Mouse (Mus musculus) limb, embryonic 14.5 days (tissue): ENCODE measurements around the gene Rab11fip4. TPM values are rescaled to one million over a fixed set of nuclear protein-coding genes. Genes with fewer than 3 reads are reported as not detected.

Experiments used
- ATAC-seq: fragments of 200-750 bp; cut with Nextera tagmentation; 2 replicates; pipeline ENCODE4 v1.8.0; 2017; ENCODE audit warnings: low read depth, moderate number of reproducible peaks, moderate TSS enrichment; ENCODE audit not compliant: low FRiP score
- DNase-seq: peaks from one replicate; pipeline ENCODE4 v3.0.0-alpha.2; 2015; ENCODE audit warnings: low spot score
- H3K27ac ChIP-seq: fragments of 300-500 bp; sonication (generic); replicated peaks from 2 replicates; pipeline ENCODE4 v1.5.1; 2014; ENCODE audit warnings: low read depth, mild to moderate bottlenecking, low read length, moderate library complexity, mixed read lengths
- H3K27me3 ChIP-seq: fragments of 300-500 bp; sonication (generic); 2 replicates; pipeline ENCODE4 v1.6.1; 2014; ENCODE audit warnings: low read length, mixed read lengths; ENCODE audit not compliant: control insufficient read depth, insufficient read depth
- H3K36me3 ChIP-seq: fragments of 300-500 bp; sonication (generic); 2 replicates; pipeline ENCODE4 v1.6.1; 2014; ENCODE audit warnings: mild to moderate bottlenecking, low read length, moderate library complexity, mixed read lengths; ENCODE audit not compliant: control insufficient read depth, insufficient read depth
- H3K4me1 ChIP-seq: fragments of 300-500 bp; sonication (generic); 2 replicates; pipeline ENCODE4 v1.6.1; 2014; ENCODE audit warnings: antibody characterized with exemption, low read length, mixed read lengths; ENCODE audit not compliant: control insufficient read depth, insufficient read depth
- H3K4me2 ChIP-seq: fragments of 300-500 bp; sonication (generic); replicated peaks from 2 replicates; pipeline ENCODE4 v1.6.1; 2014; ENCODE audit warnings: low read depth, mild to moderate bottlenecking, low read length, moderate library complexity; ENCODE audit not compliant: severe bottlenecking
- H3K4me3 ChIP-seq: fragments of 300-500 bp; sonication (generic); replicated peaks from 2 replicates; pipeline ENCODE4 v1.5.1; 2014; ENCODE audit warnings: low read length
- H3K9ac ChIP-seq: fragments of 300-500 bp; sonication (generic); 2 replicates; pipeline ENCODE4 v1.6.1; 2014; ENCODE audit warnings: mild to moderate bottlenecking, low read depth, low read length, moderate library complexity; ENCODE audit not compliant: severe bottlenecking
- H3K9me3 ChIP-seq: fragments of 300-500 bp; sonication (generic); 2 replicates; pipeline ENCODE4 v1.6.1; 2016; ENCODE audit warnings: low read length; ENCODE audit not compliant: control insufficient read depth
- POLR2A ChIP-seq: fragments of 200-500 bp; IDR thresholded peaks from 2 replicates; pipeline ENCODE4 v1.8.0; 2012; ENCODE audit warnings: inconsistent platforms, mild to moderate bottlenecking, moderate library complexity, borderline replicate concordance; ENCODE audit not compliant: insufficient read depth, insufficient read length; ENCODE audit errors: extremely low read depth
- WGBS: fragments of 180-500 bp; shearing (Covaris S2); extraction: QIAGEN DNeasy Blood & Tissue Kit; methylation state at CpG from one replicate; pipeline ENCODE4 v1.1.7; 2014; 5-methylcytosine and 5-hydroxymethylcytosine counted together
- polyA plus RNA-seq, 2 experiments: library from polyadenylated mRNA; depleted of rRNA in 1 of 2; stranded (reverse) in 1 of 2; unstranded in 1 of 2; fragments of >200 nt; fragmentation: Nextera tagmentation in 1 of 2; extraction: Ambion mirVana in 1 of 2; gene quantifications; 2 replicates each; pipeline versions ENCODE4 v1.2.1 to v1.2.3; 2012 to 2014

Gene Rab11fip4
- polyA plus RNA-seq, 2 experiments = 7.4 to 16.4 TPM

GRCm38 (mm10) chr11:79703452-79703851 is 112.4 kb downstream of the Rab11fip4 start:
- ATAC-seq (no peak; the same call in 1 of the 2 replicates), DNase-seq (peak; percentile 72)
- H3K27ac ChIP-seq = peak overlapping the region; percentile 96
- H3K9me3 ChIP-seq = no peaks in the 10 kb centered on the region
- peaks cover 13% of the 10 kb centered on the region for H3K36me3 ChIP-seq
- peak overlapping the region; percentile 87 for H3K9ac ChIP-seq
- peak overlapping the region; percentile 63 for H3K4me2 ChIP-seq
- H3K4me3 ChIP-seq = peak overlapping the region; percentile 73
- no peaks in the 10 kb centered on the region for H3K27me3 ChIP-seq
- TF ChIP-seq POLR2A = no peak
- 5% methylated on average over 5 of the region's 5 CpGs for WGBS
- peaks cover 18% of the 10 kb centered on the region for H3K4me1 ChIP-seq

GRCm38 (mm10) chr11:79703885-79704291 is 112.9 kb downstream of the Rab11fip4 start:
- H3K36me3 ChIP-seq = peaks cover 13% of the 10 kb centered on the region
- peak overlapping the region; percentile 63 for H3K4me2 ChIP-seq
- peak; percentile 58 for ATAC-seq
- H3K27ac ChIP-seq = peak overlapping the region; percentile 96
- no peak for TF ChIP-seq POLR2A
- DNase-seq = peak; percentile 57
- H3K9me3 ChIP-seq = no peaks in the 10 kb centered on the region
- WGBS = under 1% methylated on average over 26 of the region's 27 CpGs
- peak overlapping the region; percentile 73 for H3K4me3 ChIP-seq
- H3K9ac ChIP-seq = peak overlapping the region; percentile 87
- no peaks in the 10 kb centered on the region for H3K27me3 ChIP-seq
- H3K4me1 ChIP-seq = peaks cover 18% of the 10 kb centered on the region

- Histone ChIP-seq H3K27ac (peak overlapping the region; percentile 96), H3K36me3 (peaks cover 13% of the 10 kb centered on the region), H3K9ac (peak overlapping the region; percentile 87), H3K27me3 (peaks cover 3% of the 10 kb centered on the region; the same call in 1 of the 2 replicates), H3K4me3 (peak overlapping the region; percentile 73), H3K4me1 (peaks cover 18% of the 10 kb centered on the region), H3K9me3 (no peaks in the 10 kb centered on the region), H3K4me2 (peak overlapping the region; percentile 63)
- DNase-seq = peak; percentile 90
- peak; percentile 94 for ATAC-seq
- 0 out of 2 replicates have a peak, but pooled peaks have one; percentile 43 for TF ChIP-seq POLR2A
- WGBS = under 1% methylated on average over 60 of the region's 61 CpGs
Measured at GRCm38 (mm10) chr11:79704318-79705150, 113.5 kb downstream of the Rab11fip4 start.

GRCm38 (mm10) chr11:79707084-79707483 is 116.1 kb downstream of the Rab11fip4 start:
- no peak overlapping the region for H3K9ac ChIP-seq
- H3K27me3 ChIP-seq = peaks cover 15% of the 10 kb centered on the region
- no peaks in the 10 kb centered on the region for H3K36me3 ChIP-seq
- TF ChIP-seq POLR2A = no peak
- H3K9me3 ChIP-seq = no peaks in the 10 kb centered on the region
- H3K4me2 ChIP-seq = no peak overlapping the region
- peaks cover 19% of the 10 kb centered on the region for H3K4me1 ChIP-seq
- no peak for ATAC-seq
- no peak for DNase-seq
- no peak overlapping the region for H3K27ac ChIP-seq
- WGBS = 87% methylated on average over 3 of the region's 3 CpGs
- H3K4me3 ChIP-seq = no peak overlapping the region

GRCm38 (mm10) chr11:79710868-79711765 is 120.1 kb downstream of the Rab11fip4 start:
- H3K27ac ChIP-seq = peak overlapping the region; percentile 55; the same call in 1 of the 2 replicates
- peak; percentile 86 for ATAC-seq

More at GRCm38 (mm10) chr11:79710868-79711765, 120.1 kb downstream of the Rab11fip4 start:
- DNase-seq = peak; percentile 73
- H3K4me2 ChIP-seq = peak overlapping the region; percentile 98
- H3K9me3 ChIP-seq = no peaks in the 10 kb centered on the region
- H3K9ac ChIP-seq = peak overlapping the region; percentile 72
- no peak for TF ChIP-seq POLR2A
- H3K36me3 ChIP-seq = peaks cover 3% of the 10 kb centered on the region; the same call in 1 of the 2 replicates
- 0 out of 2 replicates have a peak, but pooled peaks cover 6% of the 10 kb centered on the region for H3K4me1 ChIP-seq
- H3K4me3 ChIP-seq = peak overlapping the region; percentile 76
- H3K27me3 ChIP-seq = peaks cover 27% of the 10 kb centered on the region
- under 1% methylated on average over 76 of the region's 106 CpGs for WGBS
